Mouse (Mus musculus) C2C12 (cell line): ENCODE data around the gene Kdm4a.

ENCODE experiments used
- CTCF ChIP-seq: IDR thresholded peaks from one replicate; pipeline ENCODE4 v1.5.1; 2011; ENCODE audit not compliant: control insufficient read depth, insufficient read depth, insufficient read length
- FOSL1 ChIP-seq: IDR thresholded peaks from one replicate; pipeline ENCODE4 v1.8.0; 2011; ENCODE audit warnings: mild to moderate bottlenecking, low read length; ENCODE audit not compliant: poor library complexity, insufficient read depth, severe bottlenecking
- MAX ChIP-seq: IDR thresholded peaks from one replicate; pipeline ENCODE4 v1.6.1; 2011; ENCODE audit warnings: mild to moderate bottlenecking, control low read depth
- MYOD1 ChIP-seq: IDR thresholded peaks from one replicate; pipeline ENCODE4 v1.6.1; 2011; ENCODE audit warnings: low read depth; ENCODE audit not compliant: control insufficient read depth, insufficient read length
- USF1 ChIP-seq: IDR thresholded peaks from one replicate; pipeline ENCODE4 v1.6.1; 2011; ENCODE audit warnings: low read depth, mild to moderate bottlenecking, control low read depth, moderate library complexity

- TF ChIP-seq CTCF (no peak), MYOD1 (no peak), MAX (no peak), USF1 (no peak), FOSL1 (no peak)
These were observed 30.7 kb downstream of the Kdm4a start for GRCm38 (mm10) chr4:118149055-118149576.
